Mouse (Mus musculus) urinary bladder, adult 18-20 months (tissue): Measurements from ENCODE around the gene Cryba1.
"Not testable (repeated sequence)": the region's sequence is repeated elsewhere in the genome, so short reads cannot be mapped to it uniquely, and the experiment has no call there.

Experiments
- DNase-seq, 2 experiments: peaks; one replicate each; pipeline ENCODE4 v3.0.0; 2022; ENCODE audit warnings: low spot score in 2 of 2, mixed read lengths in 2 of 2

Gene Cryba1

GRCm38 (mm10) chr11:77725183-77725582 is at the start of gene Cryba1:
Gene Cryba1, minus strand, starts transcription at chr11:77725283.
- DNase-seq = no peak

- no peak for DNase-seq
Measured at GRCm38 (mm10) chr11:77771879-77772713, 47.0 kb upstream of the Cryba1 start.

GRCm38 (mm10) chr11:77770346-77770745 is 45.3 kb upstream of the Cryba1 start:
- DNase-seq = no peak

- DNase-seq = no peak
Measured at GRCm38 (mm10) chr11:77769496-77769895, 44.4 kb upstream of the Cryba1 start.

GRCm38 (mm10) chr11:77766351-77767001 is 41.4 kb upstream of the Cryba1 start:
- DNase-seq = peak; percentile 53 to 66

- DNase-seq = no peak
Measured at GRCm38 (mm10) chr11:77765459-77765777, 40.3 kb upstream of the Cryba1 start.

GRCm38 (mm10) chr11:77764694-77765458 is 39.8 kb upstream of the Cryba1 start:
- no peak for DNase-seq

GRCm38 (mm10) chr11:77763673-77764340 is 38.7 kb upstream of the Cryba1 start:
- DNase-seq = peak; percentile 66 to 73

- DNase-seq = peak; percentile 68 to 82
Measured at GRCm38 (mm10) chr11:77762783-77763672, 37.9 kb upstream of the Cryba1 start, which contains the start of gene Myo18a. Gene Myo18a, plus strand, starts transcription at chr11:77763246.

GRCm38 (mm10) chr11:77760031-77760430 is 34.9 kb upstream of the Cryba1 start:
- DNase-seq = no peak

- DNase-seq = no peak
Measured at GRCm38 (mm10) chr11:77753469-77753868, 28.4 kb upstream of the Cryba1 start.

- DNase-seq = no peak
Measured at GRCm38 (mm10) chr11:77752525-77752924, 27.4 kb upstream of the Cryba1 start.

- DNase-seq = no peak
Measured at GRCm38 (mm10) chr11:77748996-77749395, 23.9 kb upstream of the Cryba1 start.

GRCm38 (mm10) chr11:77747103-77747502 is 22.0 kb upstream of the Cryba1 start:
- not testable (repeated sequence) for DNase-seq

GRCm38 (mm10) chr11:77746652-77747051 is 21.6 kb upstream of the Cryba1 start:
- no peak for DNase-seq

GRCm38 (mm10) chr11:77743966-77744365 is 18.9 kb upstream of the Cryba1 start:
- DNase-seq = peak in 1 of 2 experiments; percentile 19

GRCm38 (mm10) chr11:77738555-77738954 is 13.5 kb upstream of the Cryba1 start:
- DNase-seq = no peak

GRCm38 (mm10) chr11:77737289-77737688 is 12.2 kb upstream of the Cryba1 start:
- DNase-seq = peak; percentile 61 to 62

GRCm38 (mm10) chr11:77728587-77728986 is 3.5 kb upstream of the Cryba1 start:
- DNase-seq = no peak

GRCm38 (mm10) chr11:77724766-77725165 is 317 bp downstream of the Cryba1 start:
- DNase-seq = no peak

- no peak for DNase-seq
Measured at GRCm38 (mm10) chr11:77721389-77721788, 3.7 kb downstream of the Cryba1 start.
